Mouse (Mus musculus): ENCODE measurements at regions not wholly inside any gene's neighbourhood (a gene's known extent, or its start where the extent isn't known, plus 50 kb on each side); places are given as distances from the start of the nearest gene placed in this dataset.

DNA sequence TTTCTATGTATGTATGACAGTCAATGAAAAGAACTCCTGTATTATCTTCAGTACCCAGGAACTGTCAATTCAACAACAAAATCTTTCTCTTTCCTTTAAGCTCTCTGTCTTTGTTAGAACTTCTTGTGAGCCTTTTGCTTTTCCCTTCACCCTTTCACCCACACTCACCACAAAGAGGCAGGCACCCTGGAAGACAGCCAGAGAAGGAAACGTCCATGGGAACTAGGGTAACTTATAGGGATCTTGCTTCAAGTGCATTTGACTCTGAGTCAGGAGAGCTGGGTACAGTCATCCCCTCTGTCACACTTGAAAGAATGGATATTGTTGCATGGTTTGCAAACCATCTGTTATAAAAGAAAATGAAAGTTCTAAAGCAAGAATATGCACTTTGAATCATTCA lies 215.1 kb downstream of the Gm5447 start:
- WGBS: 53% methylated on average over 1 of the region's 1 CpGs
- H3K27ac ChIP-seq (replicated peaks; ENCODE audit: low read depth, low read length): no peak overlapping the region
- H3K9ac ChIP-seq (replicated peaks; ENCODE audit: low read length): no peak overlapping the region
- no peak overlapping the region for H3K4me3 ChIP-seq (ENCODE audit: low read depth, low read length)
- DNase-seq (ENCODE audit: low spot score) (no peak), ATAC-seq (replicated peaks; ENCODE audit: insufficient number of reproducible peaks, low FRiP score, low TSS enrichment, low read depth) (no peak)
- no peaks in the 10 kb centered on the region for H3K9me3 ChIP-seq (replicated peaks; ENCODE audit: control insufficient read depth, low read length)
- H3K4me2 ChIP-seq (ENCODE audit: low read depth, low read length): no peak overlapping the region
- no peaks in the 10 kb centered on the region for H3K4me1 ChIP-seq (ENCODE audit: control insufficient read depth, insufficient read depth, low read length)
- no peaks in the 10 kb centered on the region for H3K27me3 ChIP-seq (ENCODE audit: control insufficient read depth, insufficient read depth, low read length)
- no peaks in the 10 kb centered on the region for H3K36me3 ChIP-seq (replicated peaks; ENCODE audit: control insufficient read depth, insufficient read depth, low read depth, low read length)

DNA sequence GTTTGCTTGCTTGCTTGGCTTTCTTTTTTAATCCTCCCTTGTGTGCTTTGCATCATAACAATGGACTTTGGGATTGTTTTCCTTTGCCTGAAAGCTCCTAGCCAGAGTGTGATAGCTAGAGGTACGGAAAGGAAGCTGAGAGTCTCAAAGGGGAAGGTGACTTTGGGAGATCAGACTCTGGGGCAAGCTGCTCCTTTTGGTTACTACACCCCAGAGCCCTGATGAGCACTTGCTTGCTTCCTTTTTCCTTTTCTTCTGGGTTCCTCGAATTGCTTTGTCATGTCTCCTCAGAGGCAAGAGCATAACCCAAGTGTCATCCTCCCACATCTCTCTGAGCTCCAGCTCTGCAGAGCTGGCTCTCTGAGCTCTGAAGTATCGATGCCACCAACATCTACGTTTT lies 216.0 kb downstream of the Gm5447 start:
- Histone ChIP-seq H3K36me3 (replicated peaks; ENCODE audit: control insufficient read depth, insufficient read depth, low read depth, low read length) (no peaks in the 10 kb centered on the region), H3K27ac (replicated peaks; ENCODE audit: low read depth, low read length) (no peak overlapping the region), H3K4me1 (ENCODE audit: control insufficient read depth, insufficient read depth, low read length) (no peaks in the 10 kb centered on the region), H3K9ac (replicated peaks; ENCODE audit: low read length) (no peak overlapping the region), H3K27me3 (ENCODE audit: control insufficient read depth, insufficient read depth, low read length) (no peaks in the 10 kb centered on the region), H3K4me2 (ENCODE audit: low read depth, low read length) (no peak overlapping the region), H3K9me3 (replicated peaks; ENCODE audit: control insufficient read depth, low read length) (no peaks in the 10 kb centered on the region), H3K4me3 (ENCODE audit: low read depth, low read length) (no peak overlapping the region)
- no peak for DNase-seq (ENCODE audit: low spot score)
- 79% methylated on average over 4 of the region's 4 CpGs for WGBS
- no peak for ATAC-seq (replicated peaks; ENCODE audit: insufficient number of reproducible peaks, low FRiP score, low TSS enrichment, low read depth)

DNA sequence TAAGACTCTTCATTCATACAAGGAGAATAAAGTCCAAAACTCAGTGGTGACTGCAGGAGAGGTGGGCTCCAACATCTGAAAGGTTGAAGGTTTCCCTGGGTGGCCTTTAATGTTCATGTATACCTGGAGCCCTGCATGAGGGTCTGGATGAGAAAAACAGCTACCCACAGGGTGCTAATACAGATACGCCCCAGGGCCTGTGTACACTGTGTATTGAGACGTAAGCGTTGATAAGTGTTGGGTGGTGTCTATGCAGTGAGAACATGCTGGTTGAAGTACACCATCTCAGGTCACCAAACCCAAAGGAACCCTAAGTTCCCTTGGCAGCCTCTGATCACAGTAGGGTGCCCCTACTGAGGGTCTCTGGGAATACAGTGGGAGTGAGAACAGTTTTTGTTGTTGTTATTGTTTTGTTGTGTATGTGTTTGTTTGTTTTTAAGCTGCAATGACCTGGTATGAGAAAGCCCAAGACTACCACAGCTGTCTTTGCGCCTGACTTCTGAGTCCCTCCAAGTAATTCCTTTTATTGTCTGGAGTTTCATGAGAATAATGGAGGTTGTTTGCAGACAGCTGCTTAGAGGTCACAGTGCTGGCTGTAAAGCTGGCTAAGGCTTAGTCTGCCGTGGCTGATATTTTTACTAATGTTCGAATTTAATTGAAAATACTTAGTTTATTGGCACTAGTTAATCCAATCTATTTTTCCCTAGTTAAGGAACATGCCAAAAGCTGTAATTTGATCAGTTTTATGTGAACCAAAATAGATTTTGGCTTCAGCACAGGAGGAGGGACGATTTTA lies 217.5 kb downstream of the Gm5447 start:
- H3K4me1 ChIP-seq (ENCODE audit: control insufficient read depth, insufficient read depth, low read length): no peaks in the 10 kb centered on the region
- H3K27me3 ChIP-seq (ENCODE audit: control insufficient read depth, insufficient read depth, low read length): no peaks in the 10 kb centered on the region
- WGBS: 86% methylated on average over 7 of the region's 7 CpGs
- H3K36me3 ChIP-seq (replicated peaks; ENCODE audit: control insufficient read depth, insufficient read depth, low read depth, low read length): no peaks in the 10 kb centered on the region
- H3K4me3 ChIP-seq (ENCODE audit: low read depth, low read length): no peak overlapping the region
- no peaks in the 10 kb centered on the region for H3K9me3 ChIP-seq (replicated peaks; ENCODE audit: control insufficient read depth, low read length)
- no peak overlapping the region for H3K9ac ChIP-seq (replicated peaks; ENCODE audit: low read length)
- H3K27ac ChIP-seq (replicated peaks; ENCODE audit: low read depth, low read length): no peak overlapping the region
- DNase-seq (ENCODE audit: low spot score): no peak
- no peak overlapping the region for H3K4me2 ChIP-seq (ENCODE audit: low read depth, low read length)
- no peak for ATAC-seq (replicated peaks; ENCODE audit: insufficient number of reproducible peaks, low FRiP score, low TSS enrichment, low read depth)

DNA sequence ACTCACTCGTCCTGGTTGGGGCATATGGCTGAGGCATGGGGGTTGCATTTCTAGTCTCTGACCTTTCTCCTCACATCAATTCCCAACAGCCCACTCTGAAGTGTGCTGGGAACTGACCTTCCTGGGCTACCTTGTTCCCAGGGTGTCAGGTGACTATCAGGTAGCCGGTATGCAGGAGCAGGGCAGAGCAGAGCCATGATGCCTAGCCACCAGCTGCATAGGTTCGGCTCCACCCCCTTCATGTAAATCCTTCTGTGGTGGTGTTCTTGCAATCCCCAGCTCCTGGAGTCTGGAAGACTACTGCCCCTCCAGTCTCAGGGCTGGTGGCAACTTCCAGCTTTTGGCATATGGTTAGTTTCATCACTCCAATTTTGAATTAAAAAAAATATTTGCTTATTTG lies 221.0 kb downstream of the Gm5447 start:
- WGBS: 73% methylated on average over 3 of the region's 3 CpGs
- H3K9ac ChIP-seq (replicated peaks; ENCODE audit: low read length): no peak overlapping the region
- no peak for DNase-seq (ENCODE audit: low spot score)
- H3K4me2 ChIP-seq (ENCODE audit: low read depth, low read length): no peak overlapping the region
- no peaks in the 10 kb centered on the region for H3K9me3 ChIP-seq (replicated peaks; ENCODE audit: control insufficient read depth, low read length)
- no peaks in the 10 kb centered on the region for H3K4me1 ChIP-seq (ENCODE audit: control insufficient read depth, insufficient read depth, low read length)
- no peak overlapping the region for H3K4me3 ChIP-seq (ENCODE audit: low read depth, low read length)
- no peak overlapping the region for H3K27ac ChIP-seq (replicated peaks; ENCODE audit: low read depth, low read length)
- H3K27me3 ChIP-seq (ENCODE audit: control insufficient read depth, insufficient read depth, low read length): no peaks in the 10 kb centered on the region
- no peak; the same call in 1 of the 2 replicates for ATAC-seq (replicated peaks; ENCODE audit: insufficient number of reproducible peaks, low FRiP score, low TSS enrichment, low read depth)
- H3K36me3 ChIP-seq (replicated peaks; ENCODE audit: control insufficient read depth, insufficient read depth, low read depth, low read length): no peaks in the 10 kb centered on the region

DNA sequence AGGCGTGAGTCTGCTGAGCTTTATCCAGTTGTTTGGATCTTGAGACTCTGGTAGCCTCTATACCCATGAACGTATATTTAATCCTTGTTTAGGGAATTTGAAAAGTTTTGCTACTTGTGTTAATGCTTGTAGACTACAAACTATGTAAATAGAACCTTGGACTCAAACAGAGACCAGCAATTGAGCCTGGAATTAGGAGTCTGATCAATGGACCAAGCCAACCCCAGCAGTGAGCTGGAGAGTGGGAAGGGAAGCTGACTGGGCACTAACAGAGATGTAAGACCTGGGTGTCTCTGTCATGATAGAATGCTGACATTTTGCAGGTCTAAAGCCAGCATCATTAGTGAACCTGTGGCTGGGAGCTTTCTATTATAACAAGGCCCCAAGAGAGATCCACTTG lies 222.5 kb downstream of the Gm5447 start:
- Histone ChIP-seq H3K36me3 (replicated peaks; ENCODE audit: control insufficient read depth, insufficient read depth, low read depth, low read length) (no peaks in the 10 kb centered on the region), H3K9me3 (replicated peaks; ENCODE audit: control insufficient read depth, low read length) (no peaks in the 10 kb centered on the region), H3K27ac (replicated peaks; ENCODE audit: low read depth, low read length) (no peak overlapping the region), H3K9ac (replicated peaks; ENCODE audit: low read length) (no peak overlapping the region), H3K4me3 (ENCODE audit: low read depth, low read length) (no peak overlapping the region), H3K4me2 (ENCODE audit: low read depth, low read length) (no peak overlapping the region), H3K27me3 (ENCODE audit: control insufficient read depth, insufficient read depth, low read length) (no peaks in the 10 kb centered on the region), H3K4me1 (ENCODE audit: control insufficient read depth, insufficient read depth, low read length) (no peaks in the 10 kb centered on the region)
- DNase-seq (ENCODE audit: low spot score): no peak
- no peak for ATAC-seq (replicated peaks; ENCODE audit: insufficient number of reproducible peaks, low FRiP score, low TSS enrichment, low read depth)
- 77% methylated on average over 2 of the region's 2 CpGs for WGBS

DNA sequence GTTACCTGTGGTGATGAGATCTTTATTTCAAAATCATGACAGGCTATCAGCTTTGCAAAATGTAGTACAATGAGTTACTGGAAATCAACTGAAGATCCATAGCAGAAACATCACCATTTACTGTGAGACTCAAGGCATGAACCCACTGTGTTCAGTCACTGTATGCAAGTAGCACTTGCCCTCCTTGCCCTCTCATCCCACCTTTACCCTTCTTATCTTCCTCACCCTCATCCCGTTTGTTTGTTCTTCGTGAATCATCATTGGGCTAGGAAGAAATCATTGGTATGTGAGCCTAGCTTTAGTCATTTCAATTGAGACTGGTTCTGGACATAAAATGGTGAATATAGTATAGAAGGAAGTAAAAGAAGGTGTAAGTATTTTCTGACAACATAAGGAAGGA lies 223.6 kb downstream of the Gm5447 start:
- no peaks in the 10 kb centered on the region for H3K4me1 ChIP-seq (ENCODE audit: control insufficient read depth, insufficient read depth, low read length)
- no peak overlapping the region for H3K4me2 ChIP-seq (ENCODE audit: low read depth, low read length)
- no peaks in the 10 kb centered on the region for H3K27me3 ChIP-seq (ENCODE audit: control insufficient read depth, insufficient read depth, low read length)
- DNase-seq (ENCODE audit: low spot score): no peak
- no peaks in the 10 kb centered on the region for H3K9me3 ChIP-seq (replicated peaks; ENCODE audit: control insufficient read depth, low read length)
- 84% methylated on average over 2 of the region's 2 CpGs for WGBS
- no peaks in the 10 kb centered on the region for H3K36me3 ChIP-seq (replicated peaks; ENCODE audit: control insufficient read depth, insufficient read depth, low read depth, low read length)
- no peak overlapping the region for H3K9ac ChIP-seq (replicated peaks; ENCODE audit: low read length)
- no peak overlapping the region for H3K4me3 ChIP-seq (ENCODE audit: low read depth, low read length)
- no peak for ATAC-seq (replicated peaks; ENCODE audit: insufficient number of reproducible peaks, low FRiP score, low TSS enrichment, low read depth)
- H3K27ac ChIP-seq (replicated peaks; ENCODE audit: low read depth, low read length): no peak overlapping the region

DNA sequence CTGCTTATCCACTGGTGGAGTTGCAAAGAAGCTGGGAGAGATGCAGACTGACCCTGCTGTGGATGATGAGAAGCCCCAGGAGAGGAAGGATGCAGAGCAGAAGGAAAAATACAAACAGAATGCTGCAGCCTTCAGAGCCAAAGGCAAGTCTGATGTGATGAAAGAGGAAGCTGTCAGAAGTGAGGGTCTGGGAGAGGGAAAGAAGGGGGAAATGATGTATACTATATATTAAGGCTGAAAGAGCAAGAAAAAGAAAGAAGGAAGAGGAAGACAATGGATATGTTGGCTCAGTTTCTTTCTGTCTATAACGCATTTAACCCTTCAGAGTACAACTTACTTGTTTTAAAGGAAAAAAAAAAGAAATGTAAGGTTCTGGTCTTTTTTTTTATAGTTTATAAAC lies 225.4 kb downstream of the Gm5447 start:
- H3K27ac ChIP-seq (replicated peaks; ENCODE audit: low read depth, low read length): no peak overlapping the region
- ATAC-seq (replicated peaks; ENCODE audit: insufficient number of reproducible peaks, low FRiP score, low TSS enrichment, low read depth): no peak
- no peaks in the 10 kb centered on the region for H3K9me3 ChIP-seq (replicated peaks; ENCODE audit: control insufficient read depth, low read length)
- no peaks in the 10 kb centered on the region for H3K36me3 ChIP-seq (replicated peaks; ENCODE audit: control insufficient read depth, insufficient read depth, low read depth, low read length)
- H3K4me3 ChIP-seq (ENCODE audit: low read depth, low read length): no peak overlapping the region
- 100% methylated on average over 1 of the region's 1 CpGs for WGBS
- H3K4me2 ChIP-seq (ENCODE audit: low read depth, low read length): no peak overlapping the region
- no peaks in the 10 kb centered on the region for H3K27me3 ChIP-seq (ENCODE audit: control insufficient read depth, insufficient read depth, low read length)
- DNase-seq (ENCODE audit: low spot score): no peak
- H3K9ac ChIP-seq (replicated peaks; ENCODE audit: low read length): no peak overlapping the region
- H3K4me1 ChIP-seq (ENCODE audit: control insufficient read depth, insufficient read depth, low read length): no peaks in the 10 kb centered on the region

DNA sequence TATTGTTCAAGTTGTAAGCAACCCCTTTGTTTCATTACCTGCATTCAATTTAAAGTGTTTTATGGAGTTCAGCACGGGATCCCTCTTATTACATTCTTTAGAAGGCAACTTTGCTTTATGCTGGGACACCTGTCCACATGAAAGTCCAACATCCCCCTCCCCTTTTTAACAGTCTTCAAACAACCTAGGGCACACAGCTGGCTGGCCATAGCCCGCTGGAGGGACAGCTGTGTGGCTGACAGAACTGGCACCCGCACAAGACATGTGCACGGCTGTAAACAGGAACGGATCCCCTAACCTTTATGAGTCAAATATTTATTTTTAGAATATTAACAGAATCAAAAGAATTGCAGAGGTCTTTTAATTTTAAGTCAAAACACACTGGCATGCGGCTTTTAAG lies 230.1 kb downstream of the Gm5447 start:
- Histone ChIP-seq H3K4me2 (ENCODE audit: low read depth, low read length) (no peak overlapping the region), H3K9ac (replicated peaks; ENCODE audit: low read length) (no peak overlapping the region), H3K4me3 (ENCODE audit: low read depth, low read length) (no peak overlapping the region), H3K27me3 (ENCODE audit: control insufficient read depth, insufficient read depth, low read length) (no peaks in the 10 kb centered on the region), H3K27ac (replicated peaks; ENCODE audit: low read depth, low read length) (no peak overlapping the region), H3K4me1 (ENCODE audit: control insufficient read depth, insufficient read depth, low read length) (no peaks in the 10 kb centered on the region), H3K36me3 (replicated peaks; ENCODE audit: control insufficient read depth, insufficient read depth, low read depth, low read length) (no peaks in the 10 kb centered on the region), H3K9me3 (replicated peaks; ENCODE audit: control insufficient read depth, low read length) (no peaks in the 10 kb centered on the region)
- DNase-seq (ENCODE audit: low spot score) (no peak), ATAC-seq (replicated peaks; ENCODE audit: insufficient number of reproducible peaks, low FRiP score, low TSS enrichment, low read depth) (no peak)
- WGBS: 80% methylated on average over 6 of the region's 6 CpGs

Data from embryonic facial prominence, embryonic 11.5 days (tissue).